Comparison of ENCODE assay signal across 9 mouse cellular contexts in genomic region chr10:62275235-62275634, GRCm38 (mm10). TPM values are rescaled to one million over a fixed set of nuclear protein-coding genes. Genes with fewer than 3 reads are reported as not detected.
A peak's percentile ranks its signal among the peaks of the same experiment; 100 is the strongest.
DNase-seq lines count a peak whose midpoint lies in the region; TF ChIP-seq lines count a peak whose summit lies in the region.
"Had no signal": no experiment of that assay in that cellular context is flagged by ENCODE, and none has a peak within 500 bp of the region (broad histone marks: within the 10 kb centered on the region; RNA-seq: fewer than 3 reads in every experiment).

No protein-coding gene starts in this region.

- H3K4me3 ChIP-seq in ES-Bruce4 (ENCODE audit: low read depth, low read length) = no peak overlapping the region
- H3K4me3 ChIP-seq in lung, adult 2 months (replicated peaks; ENCODE audit: extremely low read depth, low read depth, low read length) = no peak overlapping the region
- H3K4me3 ChIP-seq: limb, embryonic 12.5 days had no signal

- H3K36me3 ChIP-seq in ES-Bruce4 (ENCODE audit: control insufficient read depth, insufficient read depth, low read length, poor library complexity, severe bottlenecking) = no peaks in the 10 kb centered on the region

- peak; percentile 84 for DNase-seq in 3T3-L1 (ENCODE audit: low read depth, low spot score)
- DNase-seq in cerebellum, adult 11 months = peak; percentile 84
- peak; percentile 80 to 83 for DNase-seq in frontal cortex, postnatal 25 days (ENCODE audit: low spot score in 2 of 2)
- DNase-seq in kidney, postnatal 4 days = peak; percentile 93 to 95
- peak; percentile 86 for DNase-seq in lung, adult 2 months
- peak; percentile 73 for DNase-seq in right cerebral cortex, postnatal 25 days
- peak; percentile 80 to 85 for DNase-seq in urinary bladder, postnatal 36 days (ENCODE audit: low spot score in 2 of 2)

- TF ChIP-seq CTCF in ES-Bruce4 (IDR thresholded peaks at IDR 0.05; ENCODE audit: low read depth, low read length) = peak; percentile 45
- TF ChIP-seq CTCF in lung, adult 2 months (IDR thresholded peaks at IDR 0.05; ENCODE audit: insufficient read depth, low read length) = peak; percentile 58; the same call in 1 of the 2 replicates

- H3K27ac ChIP-seq in ES-Bruce4 (ENCODE audit: insufficient read depth, low read length) = no peak overlapping the region
- H3K27ac ChIP-seq: limb, embryonic 12.5 days had no signal

- TF ChIP-seq EP300 in ES-Bruce4 (IDR thresholded peaks at IDR 0.05; ENCODE audit: insufficient read depth, low read depth, low read length) = no peak

- H3K9me3 ChIP-seq in ES-Bruce4 (replicated peaks; ENCODE audit: control insufficient read depth, insufficient read depth, low read length, poor library complexity, severe bottlenecking) = no peaks in the 10 kb centered on the region
- H3K9me3 ChIP-seq: limb, embryonic 12.5 days had no signal

- no peak overlapping the region for H3K9ac ChIP-seq in ES-Bruce4 (ENCODE audit: low read depth, poor library complexity, severe bottlenecking)
- H3K9ac ChIP-seq: limb, embryonic 12.5 days had no signal

- 14% methylated on average over 4 of the region's 4 CpGs for WGBS in lung, adult 2 months

- TF ChIP-seq POLR2A in ES-Bruce4 (IDR thresholded peaks at IDR 0.05; ENCODE audit: insufficient read depth, low read length) = no peak
- no peak for TF ChIP-seq POLR2A in lung, adult 2 months (IDR thresholded peaks at IDR 0.05; ENCODE audit: borderline replicate concordance, extremely low read depth, low read depth, low read length)

- peaks cover 4% of the 10 kb centered on the region for H3K4me1 ChIP-seq in ES-Bruce4 (ENCODE audit: control insufficient read depth, insufficient read depth, low read length)
- H3K4me1 ChIP-seq in lung, adult 2 months (ENCODE audit: control insufficient read depth, insufficient read depth, low read length) = no peaks in the 10 kb centered on the region
- H3K4me1 ChIP-seq: limb, embryonic 12.5 days had no signal

- H3K27me3 ChIP-seq in ES-Bruce4 (ENCODE audit: control insufficient read depth, insufficient read depth, low read length, poor library complexity, severe bottlenecking) = no peaks in the 10 kb centered on the region
- H3K27me3 ChIP-seq: limb, embryonic 12.5 days had no signal

RNA-seq across cellular contexts. Expression of gene Tacr2, which starts 23.0 kb away (rescaled TPM):
- not detected in 2 replicates for polyA plus RNA-seq in ES-Bruce4 (2011; ENCODE audit: insufficient read depth, insufficient read length, low read depth, missing spikeins)
- 0.76 and 0.96 TPM in 2 replicates for polyA plus RNA-seq in lung, adult 2 months (2012; rRNA removed)
- polyA plus RNA-seq: limb, embryonic 12.5 days had no signal

RNA-seq across cellular contexts. Expression of gene Tspan15, which starts 44.2 kb away (rescaled TPM):
- polyA plus RNA-seq in ES-Bruce4 (2011; ENCODE audit: insufficient read depth, insufficient read length, low read depth, missing spikeins) = 8.5 and 10.4 TPM in 2 replicates
- 134 and 177 TPM in 2 replicates for polyA plus RNA-seq in lung, adult 2 months (2012; rRNA removed)

Comparison
In these comparisons a context has a peak if more than half of its experiments do, and no peak if none do; other contexts are left out.
1. RNA of gene Tspan15, which starts 44.2 kb away (polyA plus RNA-seq): 134 to 177 TPM in lung, adult 2 months; 8.5 to 10.4 TPM in ES-Bruce4; every median in the first group is over 10 times any median in the second.
2. Peak in every context shown above with its lines, with median percentiles within 50 percentile points of each other: DNase-seq.